Mouse (Mus musculus) mouse trophoblast stem cell (cell line): ENCODE data around the gene Gramd4.

ENCODE experiments used
- in situ Hi-C, 2 experiments: fragments of 300-500 bp; cut with MseI, MboI; formaldehyde crosslinking; loops; 2 replicates in 1 of 2; 3 replicates in 1 of 2; pipeline ENCODE4 v1.15.1; 2025

Gramd4 gene

GRCm38 (mm10) chr15:86057413-86057812 is at the start of gene Gramd4:
TSS of gene Gramd4 (plus strand) at chr15:86057695.
- in situ Hi-C loops: no loop called here

GRCm38 (mm10) chr15:86013130-86013529 is 44.4 kb upstream of the Gramd4 start:
- in situ Hi-C loops: no loop called here

GRCm38 (mm10) chr15:86013656-86014055 is 43.8 kb upstream of the Gramd4 start:
- in situ Hi-C loops: no loop called here

GRCm38 (mm10) chr15:86015026-86015425 is 42.5 kb upstream of the Gramd4 start:
- in situ Hi-C loops: no loop called here

- in situ Hi-C loops: no loop called here
Observed at GRCm38 (mm10) chr15:86015860-86016541, 41.5 kb upstream of the Gramd4 start.

GRCm38 (mm10) chr15:86017336-86017735 is 40.2 kb upstream of the Gramd4 start:
- in situ Hi-C loops: no loop called here

- in situ Hi-C loops: no loop called here
Observed at GRCm38 (mm10) chr15:86018753-86019512, 38.6 kb upstream of the Gramd4 start.

GRCm38 (mm10) chr15:86020008-86020407 is 37.5 kb upstream of the Gramd4 start:
- in situ Hi-C loops: no loop called here

GRCm38 (mm10) chr15:86021301-86021700 is 36.2 kb upstream of the Gramd4 start:
- in situ Hi-C loops: no loop called here

- in situ Hi-C loops: no loop called here
Observed at GRCm38 (mm10) chr15:86021971-86022370, 35.5 kb upstream of the Gramd4 start.

GRCm38 (mm10) chr15:86027871-86028270 is 29.6 kb upstream of the Gramd4 start:
- in situ Hi-C loops: no loop called here

- in situ Hi-C loops: no loop called here
Observed at GRCm38 (mm10) chr15:86029981-86030380, 27.5 kb upstream of the Gramd4 start.

- in situ Hi-C loops: no loop called here
Observed at GRCm38 (mm10) chr15:86032811-86033190, 24.7 kb upstream of the Gramd4 start.

GRCm38 (mm10) chr15:86033191-86033841 is 24.2 kb upstream of the Gramd4 start, which contains the start of gene Celsr1:
TSS of gene Celsr1 (minus strand) at chr15:86033777.
- in situ Hi-C loops: no loop called here

GRCm38 (mm10) chr15:86034021-86034523 is 23.4 kb upstream of the Gramd4 start:
- in situ Hi-C loops: no loop called here

- in situ Hi-C loops: no loop called here
Observed at GRCm38 (mm10) chr15:86034781-86035360, 22.6 kb upstream of the Gramd4 start.

- in situ Hi-C loops: no loop called here
Observed at GRCm38 (mm10) chr15:86035913-86036312, 21.6 kb upstream of the Gramd4 start.

- in situ Hi-C loops: no loop called here
Observed at GRCm38 (mm10) chr15:86038802-86039201, 18.7 kb upstream of the Gramd4 start.

GRCm38 (mm10) chr15:86041421-86041820 is 16.1 kb upstream of the Gramd4 start:
- in situ Hi-C loops: loop anchor here (5.0 kb wide), 2 partner anchors 129 to 134 kb away; no protein-coding TSS in a partner anchor

- in situ Hi-C loops: loop anchor here (5.0 kb wide), 2 partner anchors 130 to 135 kb away; no protein-coding TSS in a partner anchor
Observed at GRCm38 (mm10) chr15:86042364-86042763, 15.1 kb upstream of the Gramd4 start.

GRCm38 (mm10) chr15:86049510-86049909 is 8.0 kb upstream of the Gramd4 start:
- in situ Hi-C loops: no loop called here
